Mouse (Mus musculus): Measurements from ENCODE around the gene Zfp1.

DNA sequence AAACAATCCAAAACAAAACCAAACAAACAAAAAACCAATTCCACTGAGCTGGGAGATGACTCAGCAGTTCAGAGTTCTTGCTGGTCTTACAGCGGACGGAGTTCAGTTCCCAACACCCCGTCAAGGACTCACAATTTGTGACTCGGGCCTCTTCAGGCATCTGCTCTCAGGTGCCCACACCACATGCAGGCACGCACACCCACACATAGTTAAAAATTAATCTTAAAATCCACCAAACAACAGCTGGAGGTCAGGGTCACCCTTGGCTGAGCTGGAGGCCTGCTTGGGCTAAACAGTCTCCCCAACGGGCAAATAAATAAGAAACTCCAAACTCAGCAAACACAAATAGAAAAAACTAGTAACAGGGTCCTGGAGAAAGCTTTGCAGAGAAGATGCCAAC is 65.1 kb downstream of the Zfp1 start:
- TF ChIP-seq POLR2A (IDR thresholded peaks at IDR 0.05; ENCODE audit: insufficient read length, low read depth) = no peak
- TF ChIP-seq MYOD1 (IDR thresholded peaks at IDR 0.05; ENCODE audit: control insufficient read depth in 1 of 3, insufficient read length in 2 of 3, low read depth in 2 of 3) = peak in 1 of 3 experiments; percentile 13
- TF ChIP-seq E2F4 (IDR thresholded peaks at IDR 0.05; ENCODE audit: insufficient read depth) = no peak
- TF ChIP-seq MAX (IDR thresholded peaks at IDR 0.05; ENCODE audit: low read depth) = no peak
- TF ChIP-seq REST (IDR thresholded peaks at IDR 0.05; ENCODE audit: insufficient read depth, insufficient read length) = no peak
- no peak for TF ChIP-seq TCF12 (IDR thresholded peaks at IDR 0.05; ENCODE audit: insufficient read depth, poor library complexity, severe bottlenecking)
- TF ChIP-seq POLR2AphosphoS2 (IDR thresholded peaks at IDR 0.05; ENCODE audit: insufficient read length, low read depth) = no peak
- TF ChIP-seq MYOG (IDR thresholded peaks at IDR 0.05; ENCODE audit: control insufficient read depth in 1 of 3, insufficient read depth in 1 of 3, insufficient read length in 2 of 3, low read depth in 2 of 3) = peak in 2 of 3 experiments; percentile 18 to 38
- no peak for TF ChIP-seq CEBPB (IDR thresholded peaks at IDR 0.05; ENCODE audit: insufficient read depth, poor library complexity, severe bottlenecking)
